Mouse (Mus musculus) thymus, postnatal 25 days (tissue): Measurements from ENCODE around the gene Usp48.
A peak's percentile ranks its signal among the peaks of the same experiment; 100 is the strongest.

Source experiments
- DNase-seq: peaks from one replicate; pipeline ENCODE4 v3.0.0; 2022

Gene Usp48

GRCm38 (mm10) chr4:137695300-137695699 is 101.7 kb downstream of the Usp48 start:
- no peak for DNase-seq

- no peak for DNase-seq
Observed at GRCm38 (mm10) chr4:137695900-137696299, 102.3 kb downstream of the Usp48 start.

GRCm38 (mm10) chr4:137697156-137697885 is 103.8 kb downstream of the Usp48 start:
- no peak for DNase-seq

GRCm38 (mm10) chr4:137698076-137698985 is 104.8 kb downstream of the Usp48 start:
- no peak for DNase-seq

- no peak for DNase-seq
Observed at GRCm38 (mm10) chr4:137699264-137700211, 106.0 kb downstream of the Usp48 start.

- no peak for DNase-seq
Observed at GRCm38 (mm10) chr4:137700960-137701359, 107.4 kb downstream of the Usp48 start.

GRCm38 (mm10) chr4:137703077-137703476 is 109.5 kb downstream of the Usp48 start:
- no peak for DNase-seq

GRCm38 (mm10) chr4:137704561-137704960 is 111.0 kb downstream of the Usp48 start:
- DNase-seq: no peak

- DNase-seq: no peak
Observed at GRCm38 (mm10) chr4:137705379-137705778, 111.8 kb downstream of the Usp48 start.

GRCm38 (mm10) chr4:137706510-137706909 is 113.0 kb downstream of the Usp48 start:
- DNase-seq: no peak

GRCm38 (mm10) chr4:137707216-137707990 is 113.8 kb downstream of the Usp48 start:
- DNase-seq: peak; percentile 92
